Mouse (Mus musculus): ENCODE results near the gene Tomm40l. TPM values are rescaled to one million over a fixed set of nuclear protein-coding genes. Genes with fewer than 3 reads are reported as not detected.

Tomm40l gene
- polyA plus RNA-seq, 1 experiment from 2014 or later = 58.3 TPM

GRCm38 (mm10) chr1:171234126-171234525 is 11.8 kb upstream of the Tomm40l start, which contains the start of gene Fcer1g:
Gene Fcer1g (minus strand): TSS chr1:171234365.
- Histone ChIP-seq H3K27me3 (ENCODE audit: control insufficient read depth, insufficient read depth, low read depth, low read length) (no peaks in the 10 kb centered on the region), H3K36me3 (ENCODE audit: control insufficient read depth, insufficient read depth, low read length) (peaks cover 33% of the 10 kb centered on the region), H3K4me1 (ENCODE audit: control insufficient read depth, insufficient read depth, low read length) (no peaks in the 10 kb centered on the region), H3K4me2 (ENCODE audit: low read length) (no peak within 1 kb of the TSS), H3K9me3 (replicated peaks; ENCODE audit: control insufficient read depth, low read length, poor library complexity, severe bottlenecking) (no peaks in the 10 kb centered on the region), H3K9ac (ENCODE audit: low read depth, low read length) (no peak within 1 kb of the TSS), H3K27ac (ENCODE audit: low read length) (no peak within 1 kb of the TSS), H3K4me3 (ENCODE audit: low read depth, low read length) (no peak within 1 kb of the TSS)
- WGBS = 93% methylated on average over 14 of the region's 14 CpGs
- no peak for ATAC-seq

GRCm38 (mm10) chr1:171232800-171233730 is 10.8 kb upstream of the Tomm40l start:
- Histone ChIP-seq H3K27ac (ENCODE audit: low read length) (no peak overlapping the region), H3K36me3 (ENCODE audit: control insufficient read depth, insufficient read depth, low read length) (peaks cover 27% of the 10 kb centered on the region), H3K4me3 (ENCODE audit: low read depth, low read length) (no peak overlapping the region), H3K4me1 (ENCODE audit: control insufficient read depth, insufficient read depth, low read length) (no peaks in the 10 kb centered on the region), H3K9ac (ENCODE audit: low read depth, low read length) (no peak overlapping the region), H3K27me3 (ENCODE audit: control insufficient read depth, insufficient read depth, low read depth, low read length) (no peaks in the 10 kb centered on the region), H3K9me3 (replicated peaks; ENCODE audit: control insufficient read depth, low read length, poor library complexity, severe bottlenecking) (no peaks in the 10 kb centered on the region), H3K4me2 (ENCODE audit: low read length) (no peak overlapping the region)
- 87% methylated on average over 12 of the region's 12 CpGs for WGBS
- ATAC-seq = no peak

GRCm38 (mm10) chr1:171232348-171232747 is 10.0 kb upstream of the Tomm40l start:
- H3K9me3 ChIP-seq (replicated peaks; ENCODE audit: control insufficient read depth, low read length, poor library complexity, severe bottlenecking) = no peaks in the 10 kb centered on the region
- H3K27ac ChIP-seq (ENCODE audit: low read length) = no peak overlapping the region
- H3K4me3 ChIP-seq (ENCODE audit: low read depth, low read length) = no peak overlapping the region
- H3K4me2 ChIP-seq (ENCODE audit: low read length) = no peak overlapping the region
- H3K36me3 ChIP-seq (ENCODE audit: control insufficient read depth, insufficient read depth, low read length) = peaks cover 21% of the 10 kb centered on the region
- WGBS = 89% methylated on average over 5 of the region's 5 CpGs
- no peak for ATAC-seq
- no peaks in the 10 kb centered on the region for H3K4me1 ChIP-seq (ENCODE audit: control insufficient read depth, insufficient read depth, low read length)
- H3K27me3 ChIP-seq (ENCODE audit: control insufficient read depth, insufficient read depth, low read depth, low read length) = no peaks in the 10 kb centered on the region
- no peak overlapping the region for H3K9ac ChIP-seq (ENCODE audit: low read depth, low read length)

GRCm38 (mm10) chr1:171231844-171232243 is 9.5 kb upstream of the Tomm40l start:
- H3K4me3 ChIP-seq (ENCODE audit: low read depth, low read length) = no peak overlapping the region
- no peak for ATAC-seq
- H3K27me3 ChIP-seq (ENCODE audit: control insufficient read depth, insufficient read depth, low read depth, low read length) = no peaks in the 10 kb centered on the region
- 74% methylated on average over 4 of the region's 4 CpGs for WGBS
- H3K9me3 ChIP-seq (replicated peaks; ENCODE audit: control insufficient read depth, low read length, poor library complexity, severe bottlenecking) = no peaks in the 10 kb centered on the region
- H3K27ac ChIP-seq (ENCODE audit: low read length) = no peak overlapping the region
- H3K9ac ChIP-seq (ENCODE audit: low read depth, low read length) = no peak overlapping the region
- H3K36me3 ChIP-seq (ENCODE audit: control insufficient read depth, insufficient read depth, low read length) = peaks cover 18% of the 10 kb centered on the region
- no peak overlapping the region for H3K4me2 ChIP-seq (ENCODE audit: low read length)
- H3K4me1 ChIP-seq (ENCODE audit: control insufficient read depth, insufficient read depth, low read length) = no peaks in the 10 kb centered on the region

GRCm38 (mm10) chr1:171230215-171230614 is 7.9 kb upstream of the Tomm40l start:
- Histone ChIP-seq H3K27ac (ENCODE audit: low read length) (no peak overlapping the region), H3K27me3 (ENCODE audit: control insufficient read depth, insufficient read depth, low read depth, low read length) (no peaks in the 10 kb centered on the region), H3K9me3 (replicated peaks; ENCODE audit: control insufficient read depth, low read length, poor library complexity, severe bottlenecking) (no peaks in the 10 kb centered on the region), H3K4me2 (ENCODE audit: low read length) (no peak overlapping the region), H3K9ac (ENCODE audit: low read depth, low read length) (no peak overlapping the region), H3K4me3 (ENCODE audit: low read depth, low read length) (no peak overlapping the region), H3K4me1 (ENCODE audit: control insufficient read depth, insufficient read depth, low read length) (no peaks in the 10 kb centered on the region), H3K36me3 (ENCODE audit: control insufficient read depth, insufficient read depth, low read length) (peaks cover 5% of the 10 kb centered on the region)
- no peak for ATAC-seq
- 60% methylated on average over 3 of the region's 3 CpGs for WGBS

- no peaks in the 10 kb centered on the region for H3K9me3 ChIP-seq (replicated peaks; ENCODE audit: control insufficient read depth, low read length, poor library complexity, severe bottlenecking)
- no peak overlapping the region for H3K4me2 ChIP-seq (ENCODE audit: low read length)
- no peaks in the 10 kb centered on the region for H3K4me1 ChIP-seq (ENCODE audit: control insufficient read depth, insufficient read depth, low read length)
- ATAC-seq = no peak
- H3K9ac ChIP-seq (ENCODE audit: low read depth, low read length) = no peak overlapping the region
- H3K4me3 ChIP-seq (ENCODE audit: low read depth, low read length) = no peak overlapping the region
- H3K27ac ChIP-seq (ENCODE audit: low read length) = no peak overlapping the region
- WGBS = 29% methylated on average over 6 of the region's 6 CpGs
- peaks cover under 1% of the 10 kb centered on the region for H3K36me3 ChIP-seq (ENCODE audit: control insufficient read depth, insufficient read depth, low read length)
- no peaks in the 10 kb centered on the region for H3K27me3 ChIP-seq (ENCODE audit: control insufficient read depth, insufficient read depth, low read depth, low read length)
Measured at GRCm38 (mm10) chr1:171229750-171230149, 7.4 kb upstream of the Tomm40l start.

- no peak for ATAC-seq
- Histone ChIP-seq H3K27me3 (ENCODE audit: control insufficient read depth, insufficient read depth, low read depth, low read length) (no peaks in the 10 kb centered on the region), H3K4me3 (ENCODE audit: low read depth, low read length) (no peak overlapping the region), H3K36me3 (ENCODE audit: control insufficient read depth, insufficient read depth, low read length) (no peaks in the 10 kb centered on the region), H3K9me3 (replicated peaks; ENCODE audit: control insufficient read depth, low read length, poor library complexity, severe bottlenecking) (no peaks in the 10 kb centered on the region), H3K9ac (ENCODE audit: low read depth, low read length) (no peak overlapping the region), H3K4me2 (ENCODE audit: low read length) (no peak overlapping the region), H3K27ac (ENCODE audit: low read length) (no peak overlapping the region), H3K4me1 (ENCODE audit: control insufficient read depth, insufficient read depth, low read length) (0 out of 2 replicates have a peak, but pooled peaks cover 1% of the 10 kb centered on the region)
- WGBS = 96% methylated on average over 1 of the region's 1 CpGs
Measured at GRCm38 (mm10) chr1:171227879-171228278, 5.6 kb upstream of the Tomm40l start.

GRCm38 (mm10) chr1:171226780-171227179 is 4.5 kb upstream of the Tomm40l start:
- Histone ChIP-seq H3K4me3 (ENCODE audit: low read depth, low read length) (no peak overlapping the region), H3K4me2 (ENCODE audit: low read length) (no peak overlapping the region), H3K36me3 (ENCODE audit: control insufficient read depth, insufficient read depth, low read length) (no peaks in the 10 kb centered on the region), H3K27me3 (ENCODE audit: control insufficient read depth, insufficient read depth, low read depth, low read length) (no peaks in the 10 kb centered on the region), H3K4me1 (ENCODE audit: control insufficient read depth, insufficient read depth, low read length) (0 out of 2 replicates have a peak, but pooled peaks cover 2% of the 10 kb centered on the region), H3K27ac (ENCODE audit: low read length) (no peak overlapping the region), H3K9ac (ENCODE audit: low read depth, low read length) (no peak overlapping the region), H3K9me3 (replicated peaks; ENCODE audit: control insufficient read depth, low read length, poor library complexity, severe bottlenecking) (no peaks in the 10 kb centered on the region)
- no peak for ATAC-seq
- 48% methylated on average over 4 of the region's 4 CpGs for WGBS

GRCm38 (mm10) chr1:171224857-171225256 is 2.5 kb upstream of the Tomm40l start, which contains the start of gene Apoa2:
Gene Apoa2 (plus strand): TSS chr1:171225054.
- no peaks in the 10 kb centered on the region for H3K36me3 ChIP-seq (ENCODE audit: control insufficient read depth, insufficient read depth, low read length)
- peaks cover 10% of the 10 kb centered on the region for H3K4me1 ChIP-seq (ENCODE audit: control insufficient read depth, insufficient read depth, low read length)
- WGBS = 77% methylated on average over 5 of the region's 5 CpGs
- no peak within 1 kb of the TSS for H3K4me3 ChIP-seq (ENCODE audit: low read depth, low read length)
- no peaks in the 10 kb centered on the region for H3K9me3 ChIP-seq (replicated peaks; ENCODE audit: control insufficient read depth, low read length, poor library complexity, severe bottlenecking)
- no peak for ATAC-seq
- H3K9ac ChIP-seq (ENCODE audit: low read depth, low read length) = no peak within 1 kb of the TSS
- H3K4me2 ChIP-seq (ENCODE audit: low read length) = no peak within 1 kb of the TSS
- no peak within 1 kb of the TSS for H3K27ac ChIP-seq (ENCODE audit: low read length)
- no peaks in the 10 kb centered on the region for H3K27me3 ChIP-seq (ENCODE audit: control insufficient read depth, insufficient read depth, low read depth, low read length)
